Mouse (Mus musculus) testis, postnatal 10 days (tissue): Measurements from ENCODE around the gene Nisch.
A peak's percentile ranks its signal among the peaks of the same experiment; 100 is the strongest.

Experiments used
- DNase-seq: peaks from one replicate; pipeline ENCODE4 v3.0.0; 2021; ENCODE audit warnings: low spot score

Nisch gene

GRCm38 (mm10) chr14:31161191-31161590 lies 55.6 kb downstream of the Nisch start:
- no peak for DNase-seq

GRCm38 (mm10) chr14:31160196-31161150 lies 56.3 kb downstream of the Nisch start:
- DNase-seq, result no peak

GRCm38 (mm10) chr14:31145694-31146093 lies 71.1 kb downstream of the Nisch start:
- no peak for DNase-seq

- DNase-seq, result peak; percentile 38
These were observed 75.7 kb downstream of the Nisch start for GRCm38 (mm10) chr14:31141011-31141410.

- peak; percentile 40 for DNase-seq
These were observed 76.6 kb downstream of the Nisch start for GRCm38 (mm10) chr14:31140141-31140540.

- peak; percentile 35 for DNase-seq
These were observed 77.1 kb downstream of the Nisch start for GRCm38 (mm10) chr14:31139666-31140065.

GRCm38 (mm10) chr14:31138897-31139429 lies 77.8 kb downstream of the Nisch start:
- DNase-seq, result peak; percentile 38

GRCm38 (mm10) chr14:31138219-31138896 lies 78.4 kb downstream of the Nisch start:
- peak; percentile 41 for DNase-seq

GRCm38 (mm10) chr14:31137791-31138190 lies 79.0 kb downstream of the Nisch start:
- DNase-seq, result peak; percentile 41

- no peak for DNase-seq
These were observed 79.5 kb downstream of the Nisch start for GRCm38 (mm10) chr14:31137281-31137595.

GRCm38 (mm10) chr14:31136411-31137280 lies 80.1 kb downstream of the Nisch start:
- peak; percentile 41 for DNase-seq

GRCm38 (mm10) chr14:31135495-31136410 lies 81.0 kb downstream of the Nisch start:
- peak; percentile 42 for DNase-seq

GRCm38 (mm10) chr14:31134015-31135000 lies 82.4 kb downstream of the Nisch start:
- DNase-seq, result peak; percentile 47

GRCm38 (mm10) chr14:31133023-31133665 lies 83.6 kb downstream of the Nisch start:
- DNase-seq, result peak; percentile 39

- peak; percentile 26 for DNase-seq
These were observed 84.2 kb downstream of the Nisch start for GRCm38 (mm10) chr14:31132491-31132975.

GRCm38 (mm10) chr14:31132031-31132430 lies 84.7 kb downstream of the Nisch start:
- DNase-seq, result peak; percentile 66

GRCm38 (mm10) chr14:31131272-31131821 lies 85.4 kb downstream of the Nisch start:
- peak; percentile 53 for DNase-seq
